Mouse (Mus musculus) heart, adult 2 months (tissue): ENCODE results near the gene Aph1c. TPM values are rescaled to one million over a fixed set of nuclear protein-coding genes. Genes with fewer than 3 reads are reported as not detected.
"Not testable (repeated sequence)": the region's sequence is repeated elsewhere in the genome, so short reads cannot be mapped to it uniquely, and the experiment has no call there.

Experiments used
- DNase-seq, 2 experiments: peaks; one replicate each; pipeline ENCODE4 v3.0.0; 2021
- H3K27ac ChIP-seq: fragments of 200-600 bp; 2 replicates; pipeline ENCODE4 v1.8.1; 2022
- H3K27me3 ChIP-seq: fragments of 200-500 bp; 2 replicates; pipeline ENCODE4 v1.6.1; 2012; ENCODE audit warnings: mild to moderate bottlenecking, low read length, inconsistent platforms, mixed read lengths; ENCODE audit not compliant: control insufficient read depth, insufficient read depth
- H3K36me3 ChIP-seq: fragments of 200-500 bp; 2 replicates; pipeline ENCODE4 v1.6.1; 2012; ENCODE audit warnings: low read length, inconsistent platforms; ENCODE audit not compliant: control insufficient read depth, insufficient read depth
- H3K4me1 ChIP-seq: fragments of 200-500 bp; 2 replicates; pipeline ENCODE4 v1.6.1; 2011; ENCODE audit warnings: low read length; ENCODE audit not compliant: control insufficient read depth, insufficient read depth
- H3K4me3 ChIP-seq: fragments of 200-600 bp; 2 replicates; pipeline ENCODE4 v1.8.1; 2022
- H3K79me2 ChIP-seq: fragments of 200-500 bp; replicated peaks from 2 replicates; pipeline ENCODE4 v1.6.1; 2012; ENCODE audit warnings: mild to moderate bottlenecking, inconsistent platforms, low read length, moderate library complexity, mixed read lengths; ENCODE audit not compliant: control insufficient read depth, insufficient read depth
- H3K9ac ChIP-seq: fragments of 200-500 bp; 2 replicates; pipeline ENCODE4 v1.6.1; 2012; ENCODE audit warnings: low read depth, mild to moderate bottlenecking, control low read depth, inconsistent platforms, low read length, mixed read lengths
- CTCF ChIP-seq: fragments of 200-600 bp; IDR thresholded peaks from 2 replicates; pipeline ENCODE4 v1.8.1; 2022; ENCODE audit warnings: antibody characterized with exemption, mild to moderate bottlenecking, moderate library complexity
- EP300 ChIP-seq: fragments of 200-500 bp; IDR thresholded peaks from 2 replicates; pipeline ENCODE4 v1.6.1; 2011; ENCODE audit warnings: low read depth, low read length, control low read depth; ENCODE audit not compliant: insufficient read depth
- POLR2A ChIP-seq: fragments of 200-500 bp; IDR thresholded peaks from 2 replicates; pipeline ENCODE4 v1.6.1; 2011; ENCODE audit warnings: mild to moderate bottlenecking, low read depth, low read length, control low read depth; ENCODE audit not compliant: insufficient read depth
- WGBS: fragments of 180-500 bp; shearing (Covaris S2); methylation state at CpG from one replicate; pipeline ENCODE4 v1.1.7; 2018; 5-methylcytosine and 5-hydroxymethylcytosine counted together
- intact Hi-C: fragments of 180-260 bp; cut with DNase I; formaldehyde crosslinking; loops from one replicate; pipeline ENCODE4 v1.15.1; 2025
- polyA plus RNA-seq: library from polyadenylated mRNA; depleted of rRNA; stranded (reverse); fragments of >200 nt; gene quantifications from 2 replicates; pipeline ENCODE4 v1.2.3, GENCODE M21; 2012
- total RNA-seq, 2 experiments: library from RNA; stranded (reverse); gene quantifications; 2 replicates each; pipeline ENCODE4 v1.2.3; 2021

Aph1c gene
- total and polyA plus RNA-seq, 3 experiments, result 0.43 to 1.2 (median 1.1) TPM

GRCm38 (mm10) chr9:66850966-66851365 is 16.4 kb upstream of the Aph1c start:
- no peaks in the 10 kb centered on the region; the same call in 1 of the 2 replicates for H3K36me3 ChIP-seq
- H3K4me3 ChIP-seq, result no peak overlapping the region
- WGBS, result 70% methylated on average over 5 of the region's 5 CpGs
- H3K27ac ChIP-seq, result no peak overlapping the region
- no peak for TF ChIP-seq EP300
- TF ChIP-seq POLR2A, result no peak
- TF ChIP-seq CTCF, result no peak
- H3K27me3 ChIP-seq, result no peaks in the 10 kb centered on the region
- H3K9ac ChIP-seq, result no peak overlapping the region
- intact Hi-C loops, result no loop called here
- no peaks in the 10 kb centered on the region for H3K79me2 ChIP-seq
- DNase-seq, result no peak
- H3K4me1 ChIP-seq, result no peaks in the 10 kb centered on the region; the same call in 1 of the 2 replicates

- Histone ChIP-seq H3K79me2 (no peaks in the 10 kb centered on the region), H3K4me1 (no peaks in the 10 kb centered on the region; the same call in 1 of the 2 replicates), H3K27me3 (no peaks in the 10 kb centered on the region), H3K4me3 (no peak overlapping the region), H3K9ac (no peak overlapping the region), H3K27ac (no peak overlapping the region), H3K36me3 (no peaks in the 10 kb centered on the region; the same call in 1 of the 2 replicates)
- intact Hi-C loops, result no loop called here
- no peak for DNase-seq
- no peak for TF ChIP-seq CTCF
- no peak for TF ChIP-seq POLR2A
- TF ChIP-seq EP300, result no peak
- 91% methylated on average over 5 of the region's 5 CpGs for WGBS
Observed at GRCm38 (mm10) chr9:66846822-66847221, 12.3 kb upstream of the Aph1c start.

- H3K9ac ChIP-seq, result peak overlapping the region; percentile 58
- DNase-seq, result no peak
- H3K4me1 ChIP-seq, result peaks cover 2% of the 10 kb centered on the region
- under 1% methylated on average over 24 of the region's 24 CpGs for WGBS
- intact Hi-C loops, result loop anchor here (2.0 kb wide), 2 partner anchors 40 to 84 kb away; partner anchors contain the start of genes Aph1b and Rab8b
- H3K27me3 ChIP-seq, result no peaks in the 10 kb centered on the region
- H3K27ac ChIP-seq, result peak overlapping the region; percentile 10; the same call in 1 of the 2 replicates
- no peak for TF ChIP-seq CTCF
- no peak for TF ChIP-seq EP300
- TF ChIP-seq POLR2A, result no peak
- H3K36me3 ChIP-seq, result no peaks in the 10 kb centered on the region
- H3K79me2 ChIP-seq, result no peaks in the 10 kb centered on the region
- peak overlapping the region; percentile 86 for H3K4me3 ChIP-seq
Observed at GRCm38 (mm10) chr9:66835097-66835480, 563 bp upstream of the Aph1c start.

DNA sequence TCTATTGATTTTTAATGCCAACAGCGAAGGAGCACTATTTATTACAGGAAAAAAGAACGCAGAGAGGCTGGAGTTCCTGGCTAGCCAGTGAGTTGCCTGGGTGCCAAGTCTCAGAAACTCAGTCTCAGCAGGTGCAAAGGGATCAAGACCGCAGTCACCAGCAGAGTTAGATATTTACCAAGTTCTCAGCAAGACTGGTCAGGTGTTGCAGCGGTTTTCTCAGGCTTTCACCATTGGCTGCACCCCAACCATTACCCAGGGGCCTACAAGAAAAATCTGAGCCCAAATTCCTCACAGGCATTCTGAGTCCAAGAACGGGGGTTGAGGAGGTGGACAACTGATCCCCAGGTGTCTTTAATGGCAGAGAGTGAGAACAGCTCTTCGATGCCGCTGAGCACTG is 675 bp downstream of the Aph1c start:
- intact Hi-C loops, result loop anchor here (2.0 to 5.0 kb wide), 3 partner anchors 39 to 103 kb away; partner anchors contain the start of genes Aph1b and Rab8b
- Histone ChIP-seq H3K36me3 (no peaks in the 10 kb centered on the region), H3K4me1 (peaks cover 2% of the 10 kb centered on the region), H3K9ac (no peak overlapping the region; the same call in 1 of the 2 replicates), H3K27me3 (no peaks in the 10 kb centered on the region), H3K27ac (no peak overlapping the region), H3K4me3 (peak overlapping the region; percentile 86; the same call in 1 of the 2 replicates), H3K79me2 (no peaks in the 10 kb centered on the region)
- WGBS, result 40% methylated on average over 7 of the region's 7 CpGs
- TF ChIP-seq CTCF, result no peak
- no peak for TF ChIP-seq EP300
- TF ChIP-seq POLR2A, result no peak
- DNase-seq, result no peak

DNA sequence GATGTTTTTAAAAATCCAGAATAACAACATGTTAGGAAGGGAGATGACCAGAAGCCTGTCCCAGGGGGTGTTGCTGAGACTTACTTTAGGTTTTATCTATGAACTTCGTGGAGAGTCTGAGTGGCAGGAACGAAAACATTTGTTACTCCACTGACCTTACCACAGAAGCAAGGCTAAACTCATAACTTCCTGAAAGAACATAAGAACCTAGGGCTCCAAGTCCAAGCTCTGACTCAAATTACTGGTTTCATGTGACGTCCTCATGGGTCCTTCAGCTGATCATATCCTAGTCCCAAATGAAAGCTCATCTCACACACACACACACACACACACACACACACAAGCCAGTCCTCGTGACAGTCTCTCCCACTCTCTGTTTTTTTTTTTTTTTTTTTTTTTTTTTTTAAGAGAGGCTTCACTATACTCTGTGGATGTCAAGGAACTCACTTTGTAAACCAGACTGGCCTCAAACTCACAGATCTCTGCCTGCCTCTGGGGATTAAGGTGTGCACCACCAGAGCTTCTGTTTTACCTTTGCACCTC is 2.1 kb downstream of the Aph1c start:
- Histone ChIP-seq H3K79me2 (no peaks in the 10 kb centered on the region), H3K27me3 (no peaks in the 10 kb centered on the region), H3K4me1 (peaks cover 2% of the 10 kb centered on the region), H3K36me3 (no peaks in the 10 kb centered on the region), H3K27ac (no peak overlapping the region), H3K9ac (no peak overlapping the region), H3K4me3 (no peak overlapping the region)
- intact Hi-C loops, result loop anchor here (5.0 kb wide), 1 partner anchor 105 kb away; no protein-coding TSS in a partner anchor
- no peak for TF ChIP-seq POLR2A
- TF ChIP-seq EP300, result no peak
- TF ChIP-seq CTCF, result no peak
- WGBS, result 42% methylated on average over 4 of the region's 4 CpGs
- no peak for DNase-seq

DNA sequence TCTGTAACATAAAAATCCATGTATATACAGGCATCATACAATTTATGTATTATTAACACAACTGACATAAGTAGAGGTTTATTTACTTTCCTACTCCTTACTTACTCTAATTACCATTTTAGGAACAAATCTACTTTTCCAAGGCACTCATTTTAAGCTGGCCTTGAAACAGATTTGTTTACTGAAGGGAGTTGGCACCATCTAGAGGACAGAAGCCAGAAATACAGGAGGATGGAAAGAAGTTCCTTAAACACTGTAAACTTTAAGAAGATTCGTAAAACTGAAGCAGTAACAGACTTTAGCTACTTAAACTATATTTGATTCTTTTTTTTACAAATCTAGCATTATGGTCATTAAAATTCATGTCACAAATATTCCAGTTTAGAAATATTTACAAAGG is 8.5 kb downstream of the Aph1c start:
- H3K27ac ChIP-seq, result no peak overlapping the region
- DNase-seq, result no peak
- H3K4me3 ChIP-seq, result no peak overlapping the region
- H3K79me2 ChIP-seq, result no peaks in the 10 kb centered on the region
- no peaks in the 10 kb centered on the region for H3K27me3 ChIP-seq
- no peak overlapping the region for H3K9ac ChIP-seq
- intact Hi-C loops, result loop anchor here (5.0 to 10.0 kb wide), 3 partner anchors 119 to 361 kb away; no protein-coding TSS in a partner anchor
- no peaks in the 10 kb centered on the region for H3K4me1 ChIP-seq
- TF ChIP-seq EP300, result no peak
- peak; percentile 94 for TF ChIP-seq CTCF
- TF ChIP-seq POLR2A, result no peak
- peaks cover 3% of the 10 kb centered on the region for H3K36me3 ChIP-seq
- WGBS, result 30% methylated on average over 1 of the region's 1 CpGs

GRCm38 (mm10) chr9:66822255-66822654 is 12.3 kb downstream of the Aph1c start:
- DNase-seq, H3K4me1 ChIP-seq, H3K36me3 ChIP-seq, H3K4me3 ChIP-seq, H3K9ac ChIP-seq, H3K79me2 ChIP-seq, H3K27me3 ChIP-seq, H3K27ac ChIP-seq: not testable (repeated sequence)
- WGBS, result 73% methylated on average over 2 of the region's 5 CpGs
- intact Hi-C loops, result loop anchor here (10.0 kb wide), 1 partner anchor 357 kb away; no protein-coding TSS in a partner anchor
